Mouse (Mus musculus) lung, adult 18-20 months (tissue): ENCODE measurements around the gene Slc43a3.
"Not testable (repeated sequence)": the region's sequence is repeated elsewhere in the genome, so short reads cannot be mapped to it uniquely, and the experiment has no call there.

ENCODE experiments used
- DNase-seq, 2 experiments: peaks; one replicate each; pipeline ENCODE4 v3.0.0; 2022; ENCODE audit warnings: mixed read lengths in 2 of 2

Gene Slc43a3

DNA sequence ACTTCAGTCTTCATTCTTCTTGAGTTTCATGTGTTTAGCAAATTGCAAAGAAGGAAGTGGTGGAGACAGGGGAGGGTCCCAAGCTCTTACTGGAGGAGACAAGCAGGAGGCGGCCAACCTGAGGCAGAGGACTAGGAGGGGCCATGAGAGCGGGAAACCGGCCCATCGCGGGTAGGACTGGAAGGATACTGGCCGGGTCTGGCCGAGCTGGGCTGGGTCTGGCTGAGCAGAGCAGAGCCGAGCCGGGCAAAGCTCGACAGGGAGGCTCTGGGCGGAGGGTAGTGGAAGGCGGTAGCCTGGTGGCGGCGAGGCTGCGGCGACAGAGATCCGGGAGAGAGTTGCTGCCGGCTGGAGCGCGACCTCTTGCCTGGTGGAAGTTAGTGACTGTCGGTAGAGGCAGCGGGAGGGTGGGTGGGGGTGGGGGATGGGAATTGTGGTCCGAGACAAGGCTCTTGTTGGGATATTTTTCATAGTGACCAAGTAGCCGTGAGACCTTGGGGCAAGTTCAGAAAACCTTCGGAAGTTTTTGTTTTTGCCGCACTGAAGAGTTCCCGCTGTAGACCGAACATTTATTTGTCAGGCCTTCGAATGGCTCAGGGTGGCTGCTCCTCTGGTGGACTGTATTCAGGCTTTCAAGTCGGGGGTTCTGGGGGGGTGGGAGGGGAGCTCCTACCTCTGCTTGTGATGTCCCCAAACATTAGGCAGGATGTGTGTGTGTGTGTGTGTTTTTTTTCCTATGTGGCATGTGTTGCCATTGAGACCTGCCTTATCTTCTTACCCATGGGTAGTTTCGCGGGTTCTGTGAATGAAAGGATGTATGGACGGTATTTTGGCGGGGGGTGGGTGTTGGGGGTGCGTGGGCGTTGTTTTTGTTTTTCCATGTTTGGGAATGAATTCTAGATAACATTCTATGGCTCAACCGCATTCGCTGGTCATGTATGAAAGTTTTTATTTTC lies at the start of gene Slc43a3:
Gene Slc43a3 (plus strand): TSS at position 106 of the 956 bp plus-strand sequence.
- peak; percentile 89 to 92 for DNase-seq

DNA sequence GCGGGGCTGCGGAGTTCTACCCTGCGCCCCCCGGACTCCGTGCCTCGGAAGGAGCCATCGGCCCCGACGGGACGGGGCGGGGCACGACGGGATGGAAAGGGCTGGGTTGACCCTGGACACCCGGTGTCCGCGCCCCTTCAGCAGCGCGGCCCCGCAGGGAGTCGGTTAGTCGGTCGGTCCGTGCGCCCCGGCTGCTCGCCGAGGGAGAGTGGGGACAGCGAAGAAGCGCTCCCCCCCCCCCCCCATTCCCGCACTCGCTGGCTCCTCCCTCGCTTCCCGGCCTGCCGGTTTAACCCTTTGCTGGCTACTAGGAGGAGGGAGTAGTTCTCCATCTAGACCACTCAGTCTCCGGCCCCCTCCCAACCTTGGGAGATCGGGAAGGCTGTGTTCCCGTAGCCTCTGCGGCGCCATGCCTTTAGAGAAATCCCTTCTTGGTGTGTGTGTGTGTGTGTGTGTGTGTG lies 49.5 kb upstream of the Slc43a3 start:
- peak in 1 of 2 experiments; percentile 34 for DNase-seq

DNA sequence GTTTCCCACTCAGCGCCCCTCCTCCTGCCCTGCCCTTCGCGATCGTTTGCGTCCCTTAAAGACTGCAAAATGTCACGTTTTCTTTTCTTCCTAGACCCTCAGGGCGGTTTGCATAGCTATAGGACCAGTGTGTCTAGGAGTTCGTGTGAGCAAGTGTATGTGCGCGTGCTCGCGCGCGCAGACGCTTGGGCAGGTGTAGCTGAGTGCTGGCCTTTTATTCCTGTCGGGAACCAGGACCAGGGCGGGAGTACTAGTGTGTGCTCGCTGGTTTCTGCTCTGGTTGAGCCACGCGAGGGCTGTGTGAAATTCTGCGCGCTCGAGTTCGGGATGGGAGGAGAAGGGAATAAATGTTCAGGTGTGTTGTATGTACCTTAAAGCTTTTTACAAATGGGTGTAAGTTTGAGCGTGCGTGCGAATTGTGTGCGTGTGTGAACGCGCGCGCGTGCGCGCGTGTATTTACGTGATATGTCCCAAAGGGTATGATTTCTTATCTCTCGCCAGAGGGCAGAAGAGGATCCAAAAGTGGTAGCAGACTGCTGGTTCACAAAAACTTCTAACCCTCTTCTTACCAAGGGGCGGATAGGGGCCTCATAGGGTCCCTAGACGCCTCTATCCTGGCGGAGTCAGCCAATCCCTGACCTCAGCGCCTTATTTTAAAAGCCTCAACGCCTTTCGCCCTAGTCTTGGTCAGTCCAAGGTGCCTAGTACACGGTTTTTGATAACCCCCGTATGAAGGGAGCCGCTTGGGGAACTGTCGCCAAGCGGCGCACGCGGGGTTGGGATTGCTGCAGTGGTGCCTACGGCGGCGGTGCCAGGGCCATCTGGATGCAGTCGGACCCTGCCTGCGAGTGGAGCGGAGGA lies 48.7 kb upstream of the Slc43a3 start:
- peak; percentile 28 to 43 for DNase-seq

DNA sequence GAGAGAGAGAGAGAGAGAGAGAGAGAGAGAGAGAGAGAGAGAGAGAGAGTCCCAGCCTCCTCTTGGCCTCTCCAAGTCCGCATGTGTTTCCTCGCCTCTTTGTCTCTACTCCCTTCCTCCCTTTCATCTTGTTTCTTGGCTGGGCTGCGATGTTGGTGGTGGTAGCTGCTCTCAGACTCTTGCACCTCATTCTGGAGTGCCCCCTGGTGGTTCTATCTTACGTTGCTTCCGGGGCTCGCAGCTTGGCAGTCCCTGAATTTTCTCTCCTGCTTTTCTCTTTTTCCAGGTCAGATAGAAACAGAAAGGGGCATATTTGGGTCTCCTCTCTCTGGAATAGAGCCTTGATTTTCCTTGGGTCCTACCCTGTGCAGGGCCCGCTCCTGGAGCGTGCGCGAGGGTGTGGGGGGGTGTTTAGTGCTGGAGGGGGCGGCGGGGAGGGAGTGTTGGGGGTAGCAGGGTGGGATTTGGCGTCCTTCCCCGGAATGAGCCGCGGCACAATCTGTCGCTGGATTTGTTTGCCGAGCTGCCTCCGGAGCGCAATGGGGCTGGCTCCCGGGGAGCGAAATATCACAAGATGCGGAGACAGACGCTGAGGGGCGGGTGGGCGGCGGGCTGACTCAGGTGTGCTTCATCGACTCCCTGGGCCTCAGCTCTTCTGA lies 47.6 kb upstream of the Slc43a3 start:
- DNase-seq: peak; percentile 78 to 84

DNA sequence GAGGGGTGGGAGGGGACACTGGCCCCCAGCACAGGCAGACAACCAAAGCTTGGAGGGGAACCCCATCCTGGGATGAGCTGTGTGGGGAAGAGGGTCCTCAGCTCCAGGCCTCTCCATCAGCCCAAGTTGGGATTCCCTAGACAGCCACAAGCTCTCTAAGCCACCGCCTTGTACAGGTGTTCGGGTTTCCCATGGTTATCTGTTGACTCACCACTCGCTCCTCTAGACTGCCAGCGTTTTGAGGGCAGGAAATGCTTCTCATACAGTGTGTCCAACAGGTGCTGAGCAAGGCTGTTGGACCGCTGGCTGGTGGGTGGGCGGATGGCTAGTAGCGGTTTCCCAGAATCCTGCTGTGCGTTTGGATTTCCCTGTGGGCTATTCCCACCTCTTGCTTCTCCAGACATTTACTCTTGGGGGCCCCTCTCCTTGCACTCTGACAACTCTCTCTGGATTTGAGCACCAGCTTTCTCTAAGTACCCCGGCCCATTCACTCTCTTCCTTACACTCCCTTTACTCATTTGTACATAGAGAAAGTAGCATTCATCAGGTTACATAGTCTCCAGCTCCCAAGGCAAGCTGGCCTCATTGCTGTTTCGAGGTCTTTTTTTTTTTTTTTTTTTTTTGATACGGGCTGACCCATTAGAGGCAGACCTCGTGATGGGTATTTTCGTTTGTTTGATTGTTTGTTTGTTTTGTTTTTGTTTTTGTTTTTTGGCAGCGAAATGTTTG lies 46.9 kb upstream of the Slc43a3 start:
- DNase-seq: no peak

DNA sequence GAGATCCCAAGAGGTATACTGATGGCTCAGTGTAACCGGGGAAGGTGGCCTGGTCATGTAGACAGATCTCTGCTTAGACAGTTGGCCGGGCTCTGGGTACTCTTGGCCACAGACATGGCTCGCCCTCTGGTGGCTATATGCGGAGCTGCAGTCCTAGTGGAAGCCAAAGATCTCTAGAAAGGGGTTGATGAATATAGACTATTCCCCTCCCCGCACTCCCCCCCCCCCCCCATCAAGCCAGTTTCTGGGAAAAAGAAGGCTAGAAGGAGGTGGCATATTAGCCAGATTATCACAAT lies 46.4 kb upstream of the Slc43a3 start:
- DNase-seq: peak; percentile 77 to 82

DNA sequence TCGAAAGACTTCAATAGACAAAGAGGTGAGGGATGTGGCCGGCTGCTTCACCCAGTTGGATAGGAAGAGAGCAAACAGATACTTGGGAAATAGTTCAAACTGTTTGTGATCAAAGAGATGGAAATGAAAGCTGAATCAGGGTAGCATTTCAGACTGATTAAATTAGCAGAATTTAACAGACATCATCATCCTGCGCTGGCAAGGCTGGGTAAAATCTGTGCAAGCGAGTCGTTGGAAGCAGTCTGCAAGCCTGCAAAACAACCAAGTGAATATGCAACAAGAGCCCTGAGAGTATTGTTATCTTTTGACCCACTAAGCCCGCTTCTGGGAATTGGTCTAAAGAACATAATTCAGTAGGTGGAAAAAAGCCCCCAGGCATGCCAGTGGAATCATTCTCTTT lies 43.0 kb upstream of the Slc43a3 start:
- DNase-seq: no peak

DNA sequence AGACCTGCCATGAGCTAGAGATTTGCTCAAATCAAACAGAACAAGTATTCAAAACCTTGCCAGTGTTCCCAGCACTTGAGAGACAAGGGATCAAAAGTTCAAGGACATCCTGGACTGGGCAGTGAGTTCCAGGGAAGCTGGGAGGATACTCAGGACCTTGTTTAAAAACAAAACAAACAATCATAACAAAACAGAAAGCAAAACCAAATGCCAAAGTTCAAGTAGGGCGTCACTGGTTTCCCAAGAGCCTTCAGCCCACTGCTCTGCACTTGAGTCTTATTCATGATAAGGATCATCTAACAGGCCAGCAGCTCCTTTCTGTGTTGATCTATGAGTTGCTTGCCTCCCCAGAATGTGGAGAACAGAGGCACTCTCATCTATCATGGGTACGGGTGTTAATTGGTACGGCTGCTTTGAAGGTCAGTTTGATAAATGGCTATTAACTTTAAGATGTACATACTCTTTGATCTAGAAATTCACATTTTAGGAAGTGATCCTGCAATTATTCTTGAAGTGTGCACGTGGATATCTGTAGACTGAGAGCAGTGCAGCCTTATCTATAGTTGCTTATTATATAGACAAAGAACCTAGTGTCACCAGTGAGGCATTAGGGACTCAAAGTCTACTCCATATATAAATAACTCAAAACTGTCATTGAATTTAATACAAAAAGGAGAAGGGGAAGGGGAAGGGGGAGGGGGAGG lies 40.7 kb upstream of the Slc43a3 start:
- DNase-seq: peak in 1 of 2 experiments; percentile 73

DNA sequence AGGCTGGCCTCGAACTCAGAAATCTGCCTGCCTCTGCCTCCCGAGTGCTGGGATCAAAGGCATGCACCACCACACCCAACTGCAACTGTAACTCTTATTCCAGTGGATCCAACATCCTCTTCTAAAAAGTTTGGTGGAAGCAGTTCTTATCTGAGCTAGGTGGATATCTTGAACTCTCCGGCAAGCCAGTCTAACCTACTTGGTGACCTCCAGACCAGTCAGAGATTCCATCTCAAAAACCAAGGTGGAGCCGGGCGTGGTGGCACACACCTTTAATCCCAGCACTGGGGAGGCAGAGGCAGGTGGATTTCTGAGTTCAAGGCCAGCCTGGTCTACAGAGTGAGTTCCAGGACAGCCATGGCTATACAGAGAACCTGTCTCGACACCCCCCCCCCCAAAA lies 39.7 kb upstream of the Slc43a3 start:
- not testable (repeated sequence) for DNase-seq

DNA sequence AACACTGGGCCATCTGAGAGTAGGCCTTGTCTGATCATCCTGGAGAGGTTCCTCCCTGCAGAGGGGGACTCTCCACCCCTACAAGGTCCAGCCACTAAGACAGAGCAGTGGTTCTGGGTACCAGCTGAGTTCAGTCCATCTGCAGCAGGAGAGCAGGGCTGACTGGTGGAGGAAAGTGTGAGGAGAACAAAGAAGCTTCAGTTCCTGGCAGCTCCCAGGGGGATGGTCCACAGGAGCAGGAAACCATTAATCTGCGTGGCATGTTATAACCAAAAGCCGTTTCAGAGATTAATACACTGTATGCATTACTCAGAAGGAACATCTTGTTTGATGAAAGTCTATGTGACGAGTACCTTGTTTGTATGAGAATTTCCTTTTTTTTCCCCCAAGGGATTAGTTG lies 23.7 kb upstream of the Slc43a3 start:
- DNase-seq: peak in 1 of 2 experiments; percentile 25

DNA sequence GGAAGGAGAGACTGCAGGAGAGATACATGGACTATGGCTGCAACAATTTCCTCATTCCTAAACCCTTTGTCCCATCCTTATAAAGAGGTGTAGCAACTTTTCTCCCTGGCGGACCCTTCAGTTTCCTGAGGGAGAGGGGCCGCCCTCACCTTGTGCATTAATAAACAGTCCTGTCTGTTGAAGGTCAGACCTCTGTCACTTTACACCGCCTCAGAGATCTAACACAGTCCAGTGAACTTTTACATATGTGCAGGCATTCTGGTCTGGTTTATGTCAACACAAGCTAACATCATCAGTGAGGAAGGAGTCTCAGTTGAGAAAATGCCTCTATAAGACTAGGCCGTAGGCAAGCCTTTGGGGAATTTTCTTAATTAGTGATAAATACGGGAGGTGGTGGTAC lies 22.5 kb upstream of the Slc43a3 start:
- no peak for DNase-seq

DNA sequence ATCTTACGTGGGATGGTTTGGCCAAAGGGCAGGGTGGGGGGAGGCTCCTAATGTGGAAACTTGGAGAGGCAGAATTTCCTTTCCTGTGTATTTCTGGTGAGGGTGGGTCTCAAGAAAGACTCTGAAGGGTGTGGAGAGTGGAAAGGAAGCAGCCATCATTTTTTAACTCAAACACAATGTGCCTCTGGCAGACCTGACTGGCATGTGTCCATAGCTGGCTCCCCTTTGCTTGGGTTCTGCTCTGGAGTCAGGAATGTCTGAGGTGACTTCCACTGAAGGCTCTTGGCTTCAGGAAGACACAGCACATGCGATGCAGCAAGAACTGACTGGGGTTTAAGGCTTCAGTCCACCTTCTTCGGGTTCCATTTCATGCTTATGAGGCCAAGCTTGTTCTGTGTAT lies 21.0 kb upstream of the Slc43a3 start:
- DNase-seq: peak; percentile 76 to 80

DNA sequence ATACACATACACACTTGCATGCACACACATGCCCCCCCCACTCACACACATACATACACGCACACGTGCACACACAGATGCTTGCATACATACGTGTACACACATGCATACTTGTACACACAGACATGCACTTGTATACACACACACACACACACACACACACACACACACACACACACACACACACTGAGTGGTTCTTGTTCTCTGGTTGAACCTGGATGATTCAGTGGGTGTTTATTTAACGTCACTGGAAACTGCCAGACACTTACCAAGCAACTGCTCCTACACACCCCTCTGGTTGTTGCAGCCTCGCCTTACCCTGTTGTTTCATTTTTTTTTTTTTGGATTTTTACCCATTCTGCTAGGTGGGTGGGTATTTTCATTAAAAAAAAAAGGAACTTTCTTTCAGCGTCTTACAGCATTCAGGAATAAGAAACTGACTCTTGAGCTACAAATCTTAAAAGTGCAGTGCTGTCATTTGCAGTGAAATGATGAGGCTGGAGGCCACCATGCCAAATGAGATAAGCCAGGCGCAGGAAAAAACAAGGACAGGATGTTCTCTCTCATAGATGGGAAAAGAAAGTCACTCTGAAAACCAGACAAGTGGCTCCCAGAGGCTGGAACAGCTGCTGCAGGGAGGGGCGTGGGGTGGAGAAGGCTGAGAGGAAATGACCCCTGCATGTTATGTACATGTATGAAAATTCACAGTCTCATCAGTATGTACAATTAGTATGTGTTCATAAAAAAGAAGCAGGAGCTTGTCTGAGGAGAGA lies 19.6 kb upstream of the Slc43a3 start:
- peak; percentile 77 to 86 for DNase-seq

DNA sequence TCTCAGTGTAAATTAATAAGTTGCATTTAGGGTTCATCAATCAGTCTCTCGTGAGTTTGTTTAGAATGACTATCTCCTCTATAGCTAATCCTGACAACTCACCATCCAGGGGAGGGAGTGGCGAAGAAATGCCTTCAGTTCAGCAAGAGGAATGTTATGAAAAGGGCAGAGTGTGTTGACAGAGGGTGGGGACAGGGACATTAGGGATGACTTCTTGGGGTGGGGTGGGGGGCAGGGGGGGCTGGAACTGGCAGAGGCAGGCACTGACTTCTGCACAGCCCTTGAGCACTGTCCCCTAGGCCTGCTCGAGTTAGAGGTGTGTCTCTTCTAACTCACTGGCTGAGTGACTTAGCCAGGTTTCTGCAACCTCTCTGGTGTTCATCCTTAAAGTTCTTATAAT lies 18.2 kb upstream of the Slc43a3 start:
- no peak for DNase-seq

DNA sequence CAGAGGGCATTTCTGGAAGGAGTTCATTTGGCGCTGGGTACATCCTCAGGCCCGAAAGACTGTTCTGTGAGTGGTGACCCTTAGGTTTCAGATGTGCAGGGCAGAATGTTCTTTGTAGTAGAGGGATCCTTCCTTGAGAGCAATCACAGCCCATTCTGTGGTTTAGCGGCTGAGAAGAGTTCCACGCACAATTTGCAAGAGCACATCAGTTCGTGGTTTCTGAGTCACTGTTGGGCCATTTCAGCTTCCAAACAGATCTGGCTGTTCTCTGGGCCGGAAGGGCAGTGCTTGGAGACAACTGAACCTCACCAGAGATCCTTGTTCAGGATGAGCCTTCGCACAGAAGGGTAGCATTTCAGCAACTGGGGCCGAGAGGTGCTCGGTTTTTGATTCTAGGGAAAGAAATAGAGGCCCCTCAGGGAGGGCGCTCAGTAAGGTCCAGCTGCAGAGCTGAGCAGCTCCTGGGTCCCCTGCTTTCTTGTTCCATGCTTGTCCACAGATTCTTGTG lies 16.7 kb upstream of the Slc43a3 start:
- DNase-seq: no peak

DNA sequence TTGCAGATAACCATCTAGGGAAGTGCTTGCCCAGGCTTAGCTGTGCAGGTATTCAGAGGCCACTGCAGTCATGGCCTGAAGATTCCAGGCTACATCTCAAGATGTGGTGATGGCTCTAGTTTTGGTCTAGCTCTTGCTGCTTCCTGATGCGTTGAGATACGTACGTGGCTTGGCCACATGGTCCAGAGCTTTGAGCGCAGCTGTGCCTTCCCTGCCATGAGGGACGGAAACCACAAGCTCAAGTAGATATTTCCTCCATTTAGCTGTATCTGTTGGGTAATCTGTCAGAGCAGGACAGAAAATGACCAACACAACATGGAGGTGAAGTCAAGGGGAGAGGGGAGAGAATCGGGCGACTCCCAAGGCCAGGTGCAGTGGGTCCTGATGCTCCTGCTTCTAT lies 6.2 kb upstream of the Slc43a3 start:
- no peak for DNase-seq

DNA sequence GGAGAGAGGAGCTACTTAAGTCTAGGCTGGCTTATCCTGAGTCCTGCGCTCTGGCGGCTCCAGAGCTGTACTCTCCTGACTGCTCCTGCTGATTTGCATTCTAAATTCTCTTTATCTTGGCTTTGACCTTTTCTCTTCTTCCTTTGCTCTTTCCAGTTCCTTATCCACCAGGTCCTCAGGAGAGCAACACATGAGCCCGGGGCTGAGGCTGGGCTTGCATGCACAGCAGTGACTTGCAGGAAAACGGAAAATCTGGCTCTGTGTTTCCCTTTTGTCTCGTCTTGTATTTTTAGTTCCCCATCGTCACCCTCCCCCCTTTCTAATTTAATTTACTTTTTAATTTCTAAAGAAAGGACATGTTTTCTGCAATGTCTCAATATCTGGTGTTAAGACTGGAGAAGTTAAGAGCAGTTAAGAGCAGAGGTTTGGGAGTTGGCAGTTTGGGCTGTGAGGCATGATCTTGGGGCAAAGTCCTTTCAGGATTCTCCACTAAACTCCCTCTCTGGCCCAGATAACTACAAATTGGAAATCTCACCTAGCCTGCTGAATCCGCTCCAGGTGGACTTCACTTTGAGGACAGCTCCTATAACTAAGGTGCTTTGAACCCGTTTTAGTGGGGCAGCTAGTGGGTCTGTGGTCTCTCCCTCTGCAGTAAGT lies 2.3 kb upstream of the Slc43a3 start:
- no peak for DNase-seq

DNA sequence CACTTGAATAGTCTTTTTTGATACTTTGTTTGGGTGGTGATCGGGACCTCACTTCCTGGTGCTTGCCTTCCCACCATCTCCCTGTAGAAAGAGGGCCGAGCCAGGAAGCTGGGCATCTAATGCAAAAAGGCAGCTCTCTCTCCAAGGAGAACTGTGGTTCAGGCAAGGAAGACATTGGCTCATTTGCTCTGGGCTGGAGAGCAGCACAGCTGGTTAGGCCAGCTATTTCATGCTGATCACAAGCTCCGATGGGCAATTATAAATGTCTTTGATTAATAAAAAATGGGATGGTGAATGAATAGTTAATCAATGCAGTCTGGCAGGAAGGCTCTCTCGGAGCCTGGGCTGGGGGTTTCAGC lies 1.8 kb upstream of the Slc43a3 start:
- DNase-seq: no peak

DNA sequence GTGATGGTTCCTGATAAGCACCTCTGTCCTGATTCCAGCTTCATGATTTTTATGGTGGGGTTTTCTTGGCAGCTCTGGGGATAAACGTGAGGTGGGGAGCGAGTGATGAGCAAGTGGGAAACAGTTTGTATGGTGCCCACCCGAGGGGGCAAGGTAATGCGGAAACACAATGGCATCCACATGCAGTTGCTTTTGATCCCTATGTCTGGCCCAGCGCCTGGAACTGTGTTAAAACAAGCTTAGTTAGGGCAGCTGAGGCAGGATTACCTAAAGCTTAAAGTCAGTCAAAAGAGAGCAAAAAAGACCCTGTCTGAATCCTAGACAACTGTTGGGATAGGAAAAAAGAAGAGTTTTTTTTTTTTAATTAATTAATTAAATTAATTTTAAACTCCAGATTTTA lies 1.3 kb upstream of the Slc43a3 start:
- no peak for DNase-seq

DNA sequence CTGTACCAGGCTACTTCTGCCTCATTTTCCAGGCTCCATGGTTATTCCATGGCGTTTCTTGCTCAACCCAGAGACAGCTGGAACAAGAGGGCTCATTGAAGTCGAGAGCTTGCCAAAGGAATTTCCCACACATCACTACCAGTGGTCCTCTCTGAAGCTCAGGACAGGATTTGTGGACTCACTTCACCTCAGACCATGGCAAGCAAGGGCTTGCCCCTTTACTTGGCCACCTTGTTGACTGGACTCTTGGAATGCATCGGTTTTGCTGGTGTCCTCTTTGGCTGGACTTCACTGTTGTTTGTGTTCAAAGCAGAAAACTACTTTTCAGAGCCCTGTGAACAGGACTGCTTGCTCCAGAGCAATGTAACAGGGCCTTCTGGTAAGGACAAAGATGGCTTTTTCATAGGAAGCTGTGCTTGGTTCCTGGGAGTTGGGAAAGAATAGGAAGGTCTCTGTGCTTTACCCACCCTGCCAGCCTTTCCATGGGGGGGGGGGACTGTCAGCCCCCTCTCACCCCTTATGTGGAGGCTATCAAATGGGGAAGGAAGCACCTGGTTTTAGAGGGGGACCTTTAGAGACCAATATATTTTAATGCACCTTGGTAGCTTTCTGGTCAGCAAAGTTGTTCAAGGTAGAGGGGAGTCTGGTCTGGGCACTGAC lies 1.2 kb downstream of the Slc43a3 start:
- DNase-seq: peak in 1 of 2 experiments; percentile 50
